Mouse (Mus musculus) hindbrain, embryonic 13.5 days (tissue): ENCODE data around the gene Fcho2. TPM values are rescaled to one million over a fixed set of nuclear protein-coding genes. Genes with fewer than 3 reads are reported as not detected.
"Not testable (repeated sequence)": the region's sequence is repeated elsewhere in the genome, so short reads cannot be mapped to it uniquely, and the experiment has no call there.

Source experiments
- ATAC-seq: fragments of 200-750 bp; cut with Nextera tagmentation; 2 replicates; pipeline ENCODE4 v1.8.0; 2017; ENCODE audit warnings: moderate TSS enrichment; ENCODE audit not compliant: low FRiP score
- H3K27ac ChIP-seq: fragments of 300-500 bp; sonication (generic); 2 replicates; pipeline ENCODE4 v1.5.1; 2015; ENCODE audit warnings: inconsistent platforms, mild to moderate bottlenecking, moderate library complexity
- H3K27me3 ChIP-seq: fragments of 300-500 bp; sonication (generic); 2 replicates; pipeline ENCODE4 v1.6.1; 2015; ENCODE audit warnings: mild to moderate bottlenecking, inconsistent platforms
- H3K36me3 ChIP-seq: fragments of 300-500 bp; sonication (generic); 2 replicates; pipeline ENCODE4 v1.6.1; 2015; ENCODE audit warnings: mild to moderate bottlenecking, inconsistent platforms
- H3K4me1 ChIP-seq: fragments of 300-500 bp; sonication (generic); replicated peaks from 2 replicates; pipeline ENCODE4 v1.6.1; 2015; ENCODE audit warnings: inconsistent platforms
- H3K4me2 ChIP-seq: fragments of 300-500 bp; sonication (generic); 2 replicates; pipeline ENCODE4 v1.6.1; 2015; ENCODE audit warnings: inconsistent platforms, mild to moderate bottlenecking, moderate library complexity
- H3K4me3 ChIP-seq: fragments of 300-500 bp; sonication (generic); 2 replicates; pipeline ENCODE4 v1.5.1; 2015; ENCODE audit warnings: mild to moderate bottlenecking, inconsistent platforms
- H3K9ac ChIP-seq: fragments of 300-500 bp; sonication (generic); 2 replicates; pipeline ENCODE4 v1.6.1; 2015; ENCODE audit warnings: mild to moderate bottlenecking, inconsistent platforms
- H3K9me3 ChIP-seq: fragments of 300-500 bp; sonication (generic); 2 replicates; pipeline ENCODE4 v1.6.1; 2016; ENCODE audit warnings: inconsistent platforms
- WGBS: fragments of 180-500 bp; shearing (Covaris S2); methylation state at CpG from one replicate; pipeline ENCODE4 v1.1.7; 2015; 5-methylcytosine and 5-hydroxymethylcytosine counted together
- polyA plus RNA-seq: library from polyadenylated mRNA; unstranded; fragments of >200 nt; fragmentation: Nextera tagmentation; extraction: Ambion mirVana; gene quantifications from 2 replicates; pipeline ENCODE4 v1.2.1, GENCODE M21; 2015

The Fcho2 gene
- 29.4 and 31.4 TPM in 2 replicates for polyA plus RNA-seq

- Histone ChIP-seq H3K9ac (peak within 1 kb of the TSS; percentile 93), H3K27me3 (no peaks in the 10 kb centered on the region), H3K4me2 (peak within 1 kb of the TSS; percentile 62), H3K36me3 (no peaks in the 10 kb centered on the region), H3K4me1 (peaks cover 15% of the 10 kb centered on the region), H3K4me3 (peak within 1 kb of the TSS; percentile 92), H3K9me3 (no peaks in the 10 kb centered on the region), H3K27ac (peak within 1 kb of the TSS; percentile 95)
- 0% methylated on average over 55 of the region's 61 CpGs for WGBS
- peak; percentile 96 for ATAC-seq
These were observed at the start of gene Fcho2 for GRCm38 (mm10) chr13:98815147-98815785. TSS of gene Fcho2 (minus strand) at chr13:98815449.

GRCm38 (mm10) chr13:98855291-98855690, 40.0 kb upstream of the Fcho2 start:
- Histone ChIP-seq H3K4me1 (no peaks in the 10 kb centered on the region), H3K36me3 (peaks cover 70% of the 10 kb centered on the region), H3K9ac (no peak overlapping the region), H3K9me3 (no peaks in the 10 kb centered on the region), H3K27ac (no peak overlapping the region), H3K27me3 (no peaks in the 10 kb centered on the region), H3K4me3 (no peak overlapping the region), H3K4me2 (no peak overlapping the region)
- no peak for ATAC-seq
- 94% methylated on average over 8 of the region's 8 CpGs for WGBS

GRCm38 (mm10) chr13:98845794-98846193, 30.5 kb upstream of the Fcho2 start:
- ATAC-seq, result no peak
- no peaks in the 10 kb centered on the region for H3K9me3 ChIP-seq
- no peaks in the 10 kb centered on the region for H3K27me3 ChIP-seq
- 79% methylated on average over 1 of the region's 1 CpGs for WGBS
- peaks cover 38% of the 10 kb centered on the region for H3K36me3 ChIP-seq
- no peak overlapping the region for H3K9ac ChIP-seq
- H3K4me2 ChIP-seq, result no peak overlapping the region
- H3K4me3 ChIP-seq, result no peak overlapping the region
- no peaks in the 10 kb centered on the region for H3K4me1 ChIP-seq
- H3K27ac ChIP-seq, result no peak overlapping the region

- H3K4me2 ChIP-seq, result no peak overlapping the region
- WGBS, result 90% methylated on average over 6 of the region's 6 CpGs
- no peak overlapping the region for H3K4me3 ChIP-seq
- H3K9ac ChIP-seq, result no peak overlapping the region
- no peak overlapping the region for H3K27ac ChIP-seq
- H3K9me3 ChIP-seq, result no peaks in the 10 kb centered on the region
- H3K4me1 ChIP-seq, result no peaks in the 10 kb centered on the region
- H3K27me3 ChIP-seq, result no peaks in the 10 kb centered on the region
- H3K36me3 ChIP-seq, result peaks cover 27% of the 10 kb centered on the region
- ATAC-seq, result no peak
These were observed 21.3 kb upstream of the Fcho2 start for GRCm38 (mm10) chr13:98836423-98837088.

- no peak for ATAC-seq
- H3K36me3 ChIP-seq, result peaks cover 27% of the 10 kb centered on the region
- H3K4me1 ChIP-seq, result no peaks in the 10 kb centered on the region
- H3K27me3 ChIP-seq, result no peaks in the 10 kb centered on the region
- H3K9me3 ChIP-seq, result no peaks in the 10 kb centered on the region
- H3K27ac ChIP-seq, result no peak overlapping the region
- no peak overlapping the region for H3K4me2 ChIP-seq
- no peak overlapping the region for H3K9ac ChIP-seq
- H3K4me3 ChIP-seq, result no peak overlapping the region
- WGBS, result 92% methylated on average over 5 of the region's 5 CpGs
These were observed 20.5 kb upstream of the Fcho2 start for GRCm38 (mm10) chr13:98835740-98836139.

GRCm38 (mm10) chr13:98834723-98835122, 19.5 kb upstream of the Fcho2 start:
- Histone ChIP-seq H3K27ac (0 out of 2 replicates have a peak overlapping the region, but pooled peaks have one; percentile 40), H3K4me1 (no peaks in the 10 kb centered on the region), H3K36me3 (peaks cover 23% of the 10 kb centered on the region), H3K27me3 (no peaks in the 10 kb centered on the region), H3K4me3 (no peak overlapping the region), H3K4me2 (no peak overlapping the region), H3K9me3 (no peaks in the 10 kb centered on the region), H3K9ac (no peak overlapping the region)
- peak; percentile 41; the same call in 1 of the 2 replicates for ATAC-seq
- WGBS, result 84% methylated on average over 3 of the region's 3 CpGs

- H3K4me1 ChIP-seq, result no peaks in the 10 kb centered on the region
- no peak for ATAC-seq
- no peak overlapping the region for H3K4me2 ChIP-seq
- no peak overlapping the region for H3K4me3 ChIP-seq
- H3K36me3 ChIP-seq, result peaks cover 20% of the 10 kb centered on the region
- WGBS, result 45% methylated on average over 1 of the region's 1 CpGs
- H3K27ac ChIP-seq, result 0 out of 2 replicates have a peak overlapping the region, but pooled peaks have one; percentile 40
- H3K27me3 ChIP-seq, result no peaks in the 10 kb centered on the region
- no peak overlapping the region for H3K9ac ChIP-seq
- no peaks in the 10 kb centered on the region for H3K9me3 ChIP-seq
These were observed 18.9 kb upstream of the Fcho2 start for GRCm38 (mm10) chr13:98834199-98834598.

- H3K4me3 ChIP-seq, result no peak overlapping the region
- H3K27ac ChIP-seq, result no peak overlapping the region
- no peak for ATAC-seq
- 82% methylated on average over 10 of the region's 10 CpGs for WGBS
- peaks cover 10% of the 10 kb centered on the region for H3K36me3 ChIP-seq
- H3K4me2 ChIP-seq, result no peak overlapping the region
- H3K27me3 ChIP-seq, result no peaks in the 10 kb centered on the region
- no peaks in the 10 kb centered on the region for H3K9me3 ChIP-seq
- H3K4me1 ChIP-seq, result no peaks in the 10 kb centered on the region
- no peak overlapping the region for H3K9ac ChIP-seq
These were observed 17.5 kb upstream of the Fcho2 start for GRCm38 (mm10) chr13:98832451-98833450.

GRCm38 (mm10) chr13:98829026-98829425, 13.8 kb upstream of the Fcho2 start:
- not testable (repeated sequence) for H3K4me3 ChIP-seq, H3K4me1 ChIP-seq, H3K4me2 ChIP-seq, H3K9ac ChIP-seq, ATAC-seq, H3K36me3 ChIP-seq, H3K9me3 ChIP-seq, H3K27ac ChIP-seq, H3K27me3 ChIP-seq
- 96% methylated on average over 6 of the region's 6 CpGs for WGBS

GRCm38 (mm10) chr13:98825574-98825973, 10.3 kb upstream of the Fcho2 start:
- Histone ChIP-seq H3K27ac (no peak overlapping the region), H3K9me3 (no peaks in the 10 kb centered on the region), H3K4me3 (no peak overlapping the region), H3K4me2 (no peak overlapping the region), H3K36me3 (no peaks in the 10 kb centered on the region), H3K4me1 (no peaks in the 10 kb centered on the region), H3K27me3 (no peaks in the 10 kb centered on the region), H3K9ac (no peak overlapping the region)
- WGBS, result 84% methylated on average over 4 of the region's 4 CpGs
- ATAC-seq, result no peak

- Histone ChIP-seq H3K4me1 (no peaks in the 10 kb centered on the region), H3K27ac (no peak overlapping the region), H3K27me3 (no peaks in the 10 kb centered on the region), H3K4me3 (no peak overlapping the region), H3K9ac (no peak overlapping the region), H3K9me3 (no peaks in the 10 kb centered on the region), H3K4me2 (no peak overlapping the region), H3K36me3 (no peaks in the 10 kb centered on the region)
- ATAC-seq, result no peak
- 83% methylated on average over 2 of the region's 2 CpGs for WGBS
These were observed 3.8 kb upstream of the Fcho2 start for GRCm38 (mm10) chr13:98819094-98819493.

- H3K27me3 ChIP-seq, result no peaks in the 10 kb centered on the region
- no peaks in the 10 kb centered on the region for H3K36me3 ChIP-seq
- 54% methylated on average over 4 of the region's 4 CpGs for WGBS
- no peak for ATAC-seq
- H3K9ac ChIP-seq, result no peak overlapping the region
- no peak overlapping the region for H3K27ac ChIP-seq
- H3K9me3 ChIP-seq, result no peaks in the 10 kb centered on the region
- peaks cover 7% of the 10 kb centered on the region for H3K4me1 ChIP-seq
- H3K4me3 ChIP-seq, result no peak overlapping the region
- H3K4me2 ChIP-seq, result no peak overlapping the region
These were observed 3.0 kb upstream of the Fcho2 start for GRCm38 (mm10) chr13:98818205-98818604.
